Mouse (Mus musculus) heart, postnatal 0 days (tissue): ENCODE results near the gene Gm28635. TPM values are rescaled to one million over a fixed set of nuclear protein-coding genes. Genes with fewer than 3 reads are reported as not detected.

Experiments used
- ATAC-seq: fragments of 200-750 bp; cut with Nextera tagmentation; 2 replicates; pipeline ENCODE4 v1.8.0; 2017; ENCODE audit warnings: low read depth, moderate number of reproducible peaks, moderate library complexity; ENCODE audit not compliant: insufficient read depth
- DNase-seq: peaks from one replicate; pipeline ENCODE4 v3.0.0-alpha.2; 2016; ENCODE audit warnings: low spot score
- H3K27ac ChIP-seq: fragments of 300-500 bp; sonication (generic); 2 replicates; pipeline ENCODE4 v1.5.1; 2014; ENCODE audit warnings: low read depth, mild to moderate bottlenecking
- H3K27me3 ChIP-seq: fragments of 300-500 bp; sonication (generic); 2 replicates; pipeline ENCODE4 v1.6.1; 2014; ENCODE audit warnings: low read length, mixed read lengths; ENCODE audit not compliant: control insufficient read depth, insufficient read depth
- H3K36me3 ChIP-seq: fragments of 300-500 bp; sonication (generic); replicated peaks from 2 replicates; pipeline ENCODE4 v1.6.1; 2014; ENCODE audit warnings: low read length, mixed read lengths; ENCODE audit not compliant: control insufficient read depth, insufficient read depth
- H3K4me1 ChIP-seq: fragments of 300-500 bp; sonication (generic); 2 replicates; pipeline ENCODE4 v1.6.1; 2014; ENCODE audit warnings: antibody characterized with exemption; ENCODE audit not compliant: control insufficient read depth, insufficient read depth
- H3K4me2 ChIP-seq: fragments of 300-500 bp; sonication (generic); 2 replicates; pipeline ENCODE4 v1.6.1; 2014; ENCODE audit warnings: low read depth, mild to moderate bottlenecking, low read length, moderate library complexity
- H3K4me3 ChIP-seq: fragments of 300-500 bp; sonication (generic); 2 replicates; pipeline ENCODE4 v1.5.1; 2014; ENCODE audit warnings: low read depth, low read length
- H3K9ac ChIP-seq: fragments of 300-500 bp; sonication (generic); replicated peaks from 2 replicates; pipeline ENCODE4 v1.6.1; 2014; ENCODE audit warnings: low read depth, low read length, mixed read lengths
- H3K9me3 ChIP-seq: fragments of 300-500 bp; sonication (generic); replicated peaks from 2 replicates; pipeline ENCODE4 v1.6.1; 2016; ENCODE audit warnings: low read length; ENCODE audit not compliant: control insufficient read depth
- CTCF ChIP-seq: IDR thresholded peaks from 2 replicates; pipeline ENCODE4 v1.5.1; 2016; ENCODE audit warnings: antibody characterized with exemption, control low read depth, low read depth
- EP300 ChIP-seq: IDR thresholded peaks from 2 replicates; pipeline ENCODE4 v1.6.1; 2016; ENCODE audit warnings: antibody characterized with exemption, low read depth
- WGBS: fragments of 180-500 bp; shearing (Covaris S2); extraction: QIAGEN DNeasy Blood & Tissue Kit; methylation state at CpG from one replicate; pipeline ENCODE4 v1.1.7; 2014; 5-methylcytosine and 5-hydroxymethylcytosine counted together
- polyA plus RNA-seq: library from polyadenylated mRNA; unstranded; fragments of >200 nt; fragmentation: Nextera tagmentation; extraction: Ambion mirVana; gene quantifications from 2 replicates; pipeline ENCODE4 v1.2.1, GENCODE M21; 2015
- total RNA-seq: library from RNA; depleted of rRNA; stranded (reverse); fragments of >200 nt; gene quantifications from 2 replicates; pipeline ENCODE4 v1.2.3, GENCODE M21; 2014; ENCODE audit warnings: low replicate concordance

The Gm28635 gene
- total and polyA plus RNA-seq, 2 experiments from 2014 or later, result not detected

DNA sequence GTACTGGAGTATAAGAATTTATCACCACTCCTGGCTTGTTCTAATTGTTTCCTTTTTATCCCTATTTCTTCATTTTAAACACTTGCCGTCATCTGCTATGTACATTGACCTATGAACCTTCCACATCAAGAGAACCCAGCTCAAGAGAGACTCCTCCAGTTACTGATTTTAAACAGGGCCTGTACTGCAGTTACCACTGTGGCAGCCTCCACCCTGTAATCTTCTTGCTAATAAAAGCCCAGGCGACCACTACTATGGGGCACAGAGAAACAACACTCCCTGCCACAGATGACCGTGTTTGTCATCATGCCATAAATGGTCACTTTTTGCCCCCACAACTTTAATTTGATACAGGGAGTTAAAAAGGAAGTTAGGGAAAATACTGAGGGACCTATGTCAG lies 50.8 kb downstream of the Gm28635 start:
- 15% methylated on average over 3 of the region's 3 CpGs for WGBS
- H3K9ac ChIP-seq, result no peak overlapping the region

GRCm38 (mm10) chr2:84626366-84626975 lies 51.4 kb downstream of the Gm28635 start:
- Histone ChIP-seq H3K4me3 (no peak overlapping the region), H3K36me3 (peaks cover 27% of the 10 kb centered on the region), H3K9ac (no peak overlapping the region), H3K27ac (peak overlapping the region; percentile 62), H3K9me3 (no peaks in the 10 kb centered on the region), H3K4me1 (peaks cover 39% of the 10 kb centered on the region), H3K4me2 (no peak overlapping the region; the same call in 1 of the 2 replicates), H3K27me3 (no peaks in the 10 kb centered on the region)
- ATAC-seq (no peak), DNase-seq (no peak)
- 46% methylated on average over 7 of the region's 7 CpGs for WGBS
- TF ChIP-seq EP300 (no peak), CTCF (no peak)

More for the DNA sequence above, 50.8 kb downstream of the Gm28635 start:
- no peak overlapping the region for H3K4me3 ChIP-seq
- H3K4me2 ChIP-seq, result no peak overlapping the region; the same call in 1 of the 2 replicates
- H3K9me3 ChIP-seq, result no peaks in the 10 kb centered on the region
- no peaks in the 10 kb centered on the region for H3K27me3 ChIP-seq
- DNase-seq (no peak), ATAC-seq (no peak)
- H3K4me1 ChIP-seq, result peaks cover 44% of the 10 kb centered on the region
- no peak for TF ChIP-seq CTCF
- TF ChIP-seq EP300, result no peak
- peak overlapping the region; percentile 62 for H3K27ac ChIP-seq
- H3K36me3 ChIP-seq, result peaks cover 23% of the 10 kb centered on the region

DNA sequence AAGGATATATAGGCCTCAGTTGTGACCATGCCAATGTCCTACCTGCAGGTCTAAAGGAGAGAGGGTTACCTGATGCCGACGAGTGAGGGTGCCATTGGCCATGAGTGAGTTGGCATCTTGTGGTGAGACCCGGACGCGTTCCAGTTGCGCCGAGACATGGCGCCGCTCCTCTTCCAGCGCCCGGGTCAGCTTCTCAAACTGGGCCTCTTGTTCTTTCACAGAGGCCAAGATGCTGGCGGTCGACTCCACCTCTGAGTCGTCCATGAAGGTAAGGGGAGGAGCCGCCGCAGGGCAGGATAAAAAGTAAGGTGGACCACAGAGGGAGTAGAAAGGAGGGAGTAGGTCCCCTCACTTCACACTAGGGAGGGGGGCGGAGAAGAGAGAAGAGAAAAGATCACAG lies 53.6 kb downstream of the Gm28635 start:
- Histone ChIP-seq H3K4me1 (peaks cover 41% of the 10 kb centered on the region), H3K27ac (peak overlapping the region; percentile 39; the same call in 1 of the 2 replicates), H3K36me3 (peaks cover 48% of the 10 kb centered on the region), H3K9me3 (no peaks in the 10 kb centered on the region), H3K27me3 (no peaks in the 10 kb centered on the region), H3K4me3 (no peak overlapping the region), H3K9ac (no peak overlapping the region), H3K4me2 (no peak overlapping the region)
- DNase-seq, result no peak
- TF ChIP-seq EP300 (no peak), CTCF (no peak)
- no peak for ATAC-seq
- WGBS, result 91% methylated on average over 17 of the region's 17 CpGs

- H3K9me3 ChIP-seq, result no peaks in the 10 kb centered on the region
- H3K4me2 ChIP-seq, result no peak overlapping the region
- peaks cover 48% of the 10 kb centered on the region for H3K36me3 ChIP-seq
- peaks cover 46% of the 10 kb centered on the region for H3K4me1 ChIP-seq
- TF ChIP-seq EP300, result no peak
- DNase-seq, result no peak
- H3K27ac ChIP-seq, result peak overlapping the region; percentile 39; the same call in 1 of the 2 replicates
- 64% methylated on average over 3 of the region's 3 CpGs for WGBS
- H3K27me3 ChIP-seq, result no peaks in the 10 kb centered on the region
- ATAC-seq, result no peak
- H3K4me3 ChIP-seq, result no peak overlapping the region
- H3K9ac ChIP-seq, result no peak overlapping the region
These were observed 54.3 kb downstream of the Gm28635 start for GRCm38 (mm10) chr2:84623428-84624119.

DNA sequence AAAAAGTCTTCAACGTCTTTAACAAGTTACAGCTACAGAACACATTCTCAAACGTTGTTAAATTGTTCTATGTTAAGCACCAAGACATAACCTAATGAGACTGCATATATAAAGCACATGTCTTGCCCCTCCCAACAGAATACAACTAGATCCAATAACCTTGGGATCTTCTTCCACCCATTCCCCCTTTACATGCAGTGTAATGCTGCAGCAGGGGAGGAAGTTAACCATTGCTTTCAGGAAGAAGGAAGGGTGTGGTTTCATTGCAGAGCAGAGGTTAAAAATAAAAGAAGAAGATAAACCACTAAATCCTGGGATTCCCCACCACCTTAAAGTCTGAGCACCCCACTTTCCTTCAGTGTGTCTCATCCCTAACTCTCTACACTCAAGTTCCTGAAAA lies 55.2 kb downstream of the Gm28635 start:
- no peak overlapping the region for H3K9ac ChIP-seq
- H3K27ac ChIP-seq, result peak overlapping the region; percentile 39
- no peaks in the 10 kb centered on the region for H3K9me3 ChIP-seq
- peaks cover 49% of the 10 kb centered on the region for H3K36me3 ChIP-seq
- ATAC-seq, result no peak
- no peaks in the 10 kb centered on the region for H3K27me3 ChIP-seq
- TF ChIP-seq EP300, result no peak
- TF ChIP-seq CTCF, result no peak
- WGBS, result 49% methylated on average over 2 of the region's 2 CpGs
- DNase-seq, result no peak
- H3K4me2 ChIP-seq, result no peak overlapping the region
- no peak overlapping the region for H3K4me3 ChIP-seq
- H3K4me1 ChIP-seq, result peaks cover 41% of the 10 kb centered on the region
